Mouse (Mus musculus): ENCODE measurements at regions not wholly inside any gene's neighbourhood (a gene's known extent, or its start where the extent isn't known, plus 50 kb on each side); places are given as distances from the start of the nearest gene placed in this dataset.

GRCm38 (mm10) chr7:67430041-67430440, 57.4 kb upstream of the Mef2a start:
- no peak for TF ChIP-seq CTCF (IDR thresholded peaks at IDR 0.05)
- TF ChIP-seq EP300 (IDR thresholded peaks at IDR 0.05): no peak
